Mouse (Mus musculus) kidney, adult 2 months (tissue): ENCODE results near the gene Zfyve27.

ENCODE experiments used
- CTCF ChIP-seq: fragments of 200-500 bp; conservative IDR thresholded peaks from 2 replicates; pipeline ENCODE4 v1.5.1; 2011; ENCODE audit warnings: low read depth, mild to moderate bottlenecking, control low read depth, low read length, moderate library complexity, mixed read lengths; ENCODE audit not compliant: insufficient read depth, insufficient read length
- POLR2A ChIP-seq: fragments of 200-500 bp; IDR thresholded peaks from one replicate; pipeline ENCODE4 v1.6.1; 2011; ENCODE audit warnings: low read depth, low read length, control low read depth

- TF ChIP-seq CTCF: no peak
- no peak for TF ChIP-seq POLR2A
These were observed 43.3 kb upstream of the Zfyve27 start for GRCm38 (mm10) chr19:42120451-42120850.
